Mouse (Mus musculus): ENCODE results near the gene Ttyh2. TPM values are rescaled to one million over a fixed set of nuclear protein-coding genes. Genes with fewer than 3 reads are reported as not detected.

Ttyh2 gene
- polyA plus RNA-seq, 1 experiment from 2014 or later, result 31.6 TPM

Other genes with a start within 250 kb of the Ttyh2 start
- gene Rpl38, start 6.9 kb upstream of the Ttyh2 start, polyA plus RNA-seq (2015; fragmentation: Nextera tagmentation; extraction: Ambion mirVana), result 578 and 579 TPM in 2 replicates
- 2.5 and 3.0 TPM in 2 replicates for gene Dnaic2, start 52.0 kb downstream of the Ttyh2 start, polyA plus RNA-seq (2015; fragmentation: Nextera tagmentation; extraction: Ambion mirVana)
- 0.55 and 0.69 TPM in 2 replicates for gene Kif19a, start 90.0 kb downstream of the Ttyh2 start, polyA plus RNA-seq (2015; fragmentation: Nextera tagmentation; extraction: Ambion mirVana)
- 22.4 and 24.2 TPM in 2 replicates for gene Btbd17, start 120.5 kb downstream of the Ttyh2 start, polyA plus RNA-seq (2015; fragmentation: Nextera tagmentation; extraction: Ambion mirVana)
- not detected in 2 replicates for gene Gpr142, start 123.5 kb downstream of the Ttyh2 start, polyA plus RNA-seq (2015; fragmentation: Nextera tagmentation; extraction: Ambion mirVana)
- gene Gprc5c, start 175.7 kb downstream of the Ttyh2 start, polyA plus RNA-seq (2015; fragmentation: Nextera tagmentation; extraction: Ambion mirVana), result 9.7 and 12.9 TPM in 2 replicates
- 0.97 and 1.6 TPM in 2 replicates for gene Cd300a, start 214.6 kb downstream of the Ttyh2 start, polyA plus RNA-seq (2015; fragmentation: Nextera tagmentation; extraction: Ambion mirVana)